Mouse (Mus musculus) MEL (cell line): Measurements from ENCODE around the gene Mmachc. TPM values are rescaled to one million over a fixed set of nuclear protein-coding genes. Genes with fewer than 3 reads are reported as not detected.
A peak's percentile ranks its signal among the peaks of the same experiment; 100 is the strongest.

ENCODE experiments used
- DNase-seq: peaks from one replicate; pipeline ENCODE4 v3.0.0; 2011; ENCODE audit warnings: low read depth, low spot score
- H3K27ac ChIP-seq: 2 replicates; pipeline ENCODE4 v1.5.1; 2012; ENCODE audit warnings: low read depth, mild to moderate bottlenecking, control low read depth, low read length, moderate library complexity; ENCODE audit not compliant: control insufficient read depth
- H3K27me3 ChIP-seq, 2 experiments: fragments of 150-350 bp in 1 of 2; sonication (generic) in 1 of 2; 2 replicates each; pipeline ENCODE4 v1.6.1; 2012; ENCODE audit warnings: low read length in 2 of 2, mild to moderate bottlenecking in 2 of 2, improper control_type of control experiment in 1 of 2, moderate library complexity in 1 of 2; ENCODE audit not compliant: insufficient read depth in 2 of 2, control insufficient read depth in 1 of 2
- H3K36me3 ChIP-seq, 2 experiments: 2 replicates each; pipeline ENCODE4 v1.6.1; 2012 to 2014; ENCODE audit warnings: low read length in 2 of 2, improper control_type of control experiment in 1 of 2, inconsistent platforms in 1 of 2, mild to moderate bottlenecking in 1 of 2; ENCODE audit not compliant: insufficient read depth in 2 of 2, control insufficient read depth in 1 of 2
- H3K4me1 ChIP-seq, 2 experiments: fragments of 150-350 bp in 1 of 2; sonication (generic) in 1 of 2; 2 replicates each; pipeline ENCODE4 v1.6.1; 2012; ENCODE audit warnings: low read length in 2 of 2, improper control_type of control experiment in 1 of 2, mild to moderate bottlenecking in 1 of 2; ENCODE audit not compliant: insufficient read depth in 2 of 2, control insufficient read depth in 1 of 2
- H3K4me3 ChIP-seq, 2 experiments: fragments of 150-350 bp in 1 of 2; sonication (generic) in 1 of 2; 2 replicates each; pipeline ENCODE4 v1.5.1; 2012; ENCODE audit warnings: low read depth in 2 of 2, low read length in 2 of 2, mild to moderate bottlenecking in 2 of 2, moderate library complexity in 2 of 2, control low read depth in 1 of 2, improper control_type of control experiment in 1 of 2; ENCODE audit not compliant: control insufficient read depth in 1 of 2, insufficient read depth in 1 of 2
- H3K79me2 ChIP-seq: 2 replicates; pipeline ENCODE4 v1.6.1; 2012; ENCODE audit warnings: mild to moderate bottlenecking, low read length, moderate library complexity; ENCODE audit not compliant: control insufficient read depth, poor library complexity, insufficient read depth
- H3K9ac ChIP-seq: 2 replicates; pipeline ENCODE4 v1.6.1; 2012; ENCODE audit warnings: low read depth, mild to moderate bottlenecking, control low read depth, low read length, moderate library complexity; ENCODE audit not compliant: control insufficient read depth, poor library complexity, severe bottlenecking
- H3K9me3 ChIP-seq: fragments of 150-350 bp; sonication (generic); replicated peaks from 2 replicates; pipeline ENCODE4 v1.6.1; 2012; ENCODE audit warnings: mild to moderate bottlenecking, low read length, improper control_type of control experiment, moderate library complexity; ENCODE audit not compliant: insufficient read depth
- BHLHE40 ChIP-seq: IDR thresholded peaks from 2 replicates; pipeline ENCODE4 v1.6.1; 2012; ENCODE audit warnings: low read depth, mild to moderate bottlenecking, inconsistent platforms, low read length, improper control_type of control experiment, borderline replicate concordance
- CHD1 ChIP-seq: IDR thresholded peaks from 2 replicates; pipeline ENCODE4 v1.6.1; 2012; ENCODE audit warnings: low read depth, mild to moderate bottlenecking, inconsistent platforms, low read length, improper control_type of control experiment
- CHD2 ChIP-seq: IDR thresholded peaks from 2 replicates; pipeline ENCODE4 v1.6.1; 2011; ENCODE audit warnings: low read length, improper control_type of control experiment
- CTCF ChIP-seq, 3 experiments: IDR thresholded peaks in 2 of 3; conservative IDR thresholded peaks in 1 of 3; 2 replicates each; pipeline ENCODE4 v1.5.1; 2011 to 2012; ENCODE audit warnings: low read length in 3 of 3, low read depth in 2 of 3, mild to moderate bottlenecking in 2 of 3, improper control_type of control experiment in 1 of 3, inconsistent platforms in 1 of 3, mixed read lengths in 1 of 3, moderate library complexity in 1 of 3; ENCODE audit not compliant: control insufficient read depth in 1 of 3, insufficient read depth in 1 of 3, poor library complexity in 1 of 3, severe bottlenecking in 1 of 3
- E2F4 ChIP-seq: IDR thresholded peaks from 2 replicates; pipeline ENCODE4 v1.6.1; 2011; ENCODE audit warnings: low read depth, low read length, improper control_type of control experiment, borderline replicate concordance
- ELF1 ChIP-seq: IDR thresholded peaks from 2 replicates; pipeline ENCODE4 v1.6.1; 2014; ENCODE audit warnings: low read depth, mild to moderate bottlenecking, inconsistent platforms, low read length, improper control_type of control experiment, moderate library complexity
- EP300 ChIP-seq, 2 experiments: IDR thresholded peaks; 2 replicates each; pipeline ENCODE4 v1.6.1; 2011; ENCODE audit warnings: improper control_type of control experiment in 2 of 2, low read length in 2 of 2, low read depth in 1 of 2, mild to moderate bottlenecking in 1 of 2
- ETS1 ChIP-seq: IDR thresholded peaks from 2 replicates; pipeline ENCODE4 v1.6.1; 2012; ENCODE audit warnings: low read depth, mild to moderate bottlenecking, inconsistent platforms, low read length, improper control_type of control experiment, moderate library complexity
- GABPA ChIP-seq: IDR thresholded peaks from 2 replicates; pipeline ENCODE4 v1.6.1; 2012; ENCODE audit warnings: low read depth, mild to moderate bottlenecking, inconsistent platforms, low read length, improper control_type of control experiment, moderate library complexity
- GATA1 ChIP-seq: IDR thresholded peaks from 2 replicates; pipeline ENCODE4 v1.6.1; 2011; ENCODE audit warnings: low read depth, low read length, improper control_type of control experiment
- HCFC1 ChIP-seq: IDR thresholded peaks from 2 replicates; pipeline ENCODE4 v1.6.1; 2012; ENCODE audit warnings: low read depth, mild to moderate bottlenecking, inconsistent platforms, low read length, improper control_type of control experiment, moderate library complexity
- JUND ChIP-seq: IDR thresholded peaks from 2 replicates; pipeline ENCODE4 v1.6.1; 2011; ENCODE audit warnings: low read depth, mild to moderate bottlenecking, improper control_type of control experiment, low read length
- KAT2A ChIP-seq: conservative IDR thresholded peaks from 2 replicates; pipeline ENCODE4 v1.6.1; 2012; ENCODE audit warnings: low read depth, low read length, improper control_type of control experiment, inconsistent platforms
- MAFK ChIP-seq: IDR thresholded peaks from 2 replicates; pipeline ENCODE4 v1.6.1; 2011; ENCODE audit warnings: low read depth, mild to moderate bottlenecking, low read length, improper control_type of control experiment, borderline replicate concordance
- MAX ChIP-seq: IDR thresholded peaks from 2 replicates; pipeline ENCODE4 v1.6.1; 2011; ENCODE audit warnings: low read length, improper control_type of control experiment
- MAZ ChIP-seq: IDR thresholded peaks from 2 replicates; pipeline ENCODE4 v1.6.1; 2012; ENCODE audit warnings: low read depth, mild to moderate bottlenecking, inconsistent platforms, low read length, improper control_type of control experiment
- MEF2A ChIP-seq: IDR thresholded peaks from 2 replicates; pipeline ENCODE4 v1.6.1; 2014; ENCODE audit warnings: low read depth, mild to moderate bottlenecking, inconsistent platforms, low read length, improper control_type of control experiment; ENCODE audit not compliant: poor library complexity, insufficient replicate concordance, severe bottlenecking; ENCODE audit errors: extremely low read depth
- MXI1 ChIP-seq: IDR thresholded peaks from 2 replicates; pipeline ENCODE4 v1.6.1; 2011; ENCODE audit warnings: mild to moderate bottlenecking, low read depth, low read length, improper control_type of control experiment
- MYB ChIP-seq: IDR thresholded peaks from 2 replicates; pipeline ENCODE4 v1.6.1; 2011; ENCODE audit warnings: mild to moderate bottlenecking, low read depth, low read length, improper control_type of control experiment
- MYC ChIP-seq: IDR thresholded peaks from 2 replicates; pipeline ENCODE4 v1.6.1; 2011; ENCODE audit warnings: low read depth, mild to moderate bottlenecking, low read length, improper control_type of control experiment, moderate library complexity
- NELFE ChIP-seq: IDR thresholded peaks from 2 replicates; pipeline ENCODE4 v1.6.1; 2011; ENCODE audit warnings: low read depth, low read length, improper control_type of control experiment
- NRF1 ChIP-seq: IDR thresholded peaks from 2 replicates; pipeline ENCODE4 v1.6.1; 2014; ENCODE audit warnings: low read depth, mild to moderate bottlenecking, inconsistent platforms, low read length, improper control_type of control experiment, moderate library complexity; ENCODE audit not compliant: poor library complexity, insufficient read depth, severe bottlenecking
- POLR2A ChIP-seq, 2 experiments: IDR thresholded peaks; 2 replicates each; pipeline ENCODE4 v1.6.1; 2011 to 2012; ENCODE audit warnings: low read length in 2 of 2, mild to moderate bottlenecking in 2 of 2, control low read depth in 1 of 2, improper control_type of control experiment in 1 of 2, low read depth in 1 of 2, moderate library complexity in 1 of 2; ENCODE audit not compliant: control insufficient read depth in 1 of 2, insufficient read depth in 1 of 2, poor library complexity in 1 of 2
- POLR2AphosphoS2 ChIP-seq: IDR thresholded peaks from 2 replicates; pipeline ENCODE4 v1.6.1; 2011; ENCODE audit warnings: low read length, improper control_type of control experiment
- POLR2AphosphoS5 ChIP-seq: IDR thresholded peaks from 2 replicates; pipeline ENCODE4 v1.6.1; 2012; ENCODE audit warnings: low read depth, borderline replicate concordance, mild to moderate bottlenecking, inconsistent platforms, low read length, moderate library complexity, mixed read lengths
- RAD21 ChIP-seq: IDR thresholded peaks from 2 replicates; pipeline ENCODE4 v1.6.1; 2011; ENCODE audit warnings: mild to moderate bottlenecking, low read depth, low read length, improper control_type of control experiment
- SIN3A ChIP-seq: IDR thresholded peaks from 2 replicates; pipeline ENCODE4 v1.6.1; 2012; ENCODE audit warnings: low read length, improper control_type of control experiment, inconsistent platforms
- SMC3 ChIP-seq: IDR thresholded peaks from 2 replicates; pipeline ENCODE4 v1.6.1; 2011; ENCODE audit warnings: low read depth, low read length, improper control_type of control experiment
- TAL1 ChIP-seq: IDR thresholded peaks from 2 replicates; pipeline ENCODE4 v1.6.1; 2012; ENCODE audit warnings: mild to moderate bottlenecking, inconsistent platforms, low read length, moderate library complexity, mixed read lengths
- TCF12 ChIP-seq: IDR thresholded peaks from 2 replicates; pipeline ENCODE4 v1.6.1; 2014; ENCODE audit warnings: low read depth, mild to moderate bottlenecking, inconsistent platforms, low read length, improper control_type of control experiment, moderate library complexity
- UBTF ChIP-seq: IDR thresholded peaks from 2 replicates; pipeline ENCODE4 v1.6.1; 2012; ENCODE audit warnings: low read depth, mild to moderate bottlenecking, inconsistent platforms, low read length, improper control_type of control experiment, moderate library complexity, borderline replicate concordance; ENCODE audit not compliant: insufficient read depth
- USF1 ChIP-seq: IDR thresholded peaks from 2 replicates; pipeline ENCODE4 v1.6.1; 2014; ENCODE audit warnings: low read depth, mild to moderate bottlenecking, inconsistent platforms, low read length, improper control_type of control experiment, moderate library complexity
- USF2 ChIP-seq, 2 experiments: IDR thresholded peaks; 2 replicates each; pipeline ENCODE4 v1.6.1; 2011 to 2012; ENCODE audit warnings: improper control_type of control experiment in 2 of 2, low read length in 2 of 2, borderline replicate concordance in 1 of 2, inconsistent platforms in 1 of 2, low read depth in 1 of 2, mild to moderate bottlenecking in 1 of 2; ENCODE audit not compliant: insufficient read depth in 1 of 2
- ZC3H11A ChIP-seq: IDR thresholded peaks from 2 replicates; pipeline ENCODE4 v1.6.1; 2012; ENCODE audit warnings: low read depth, mild to moderate bottlenecking, inconsistent platforms, low read length, improper control_type of control experiment
- ZKSCAN1 ChIP-seq: IDR thresholded peaks from 2 replicates; pipeline ENCODE4 v1.6.1; 2012; ENCODE audit warnings: low read depth, mild to moderate bottlenecking, inconsistent platforms, low read length, improper control_type of control experiment, moderate library complexity
- ZMIZ1 ChIP-seq: IDR thresholded peaks from 2 replicates; pipeline ENCODE4 v1.6.1; 2012; ENCODE audit warnings: low read depth, mild to moderate bottlenecking, inconsistent platforms, low read length, improper control_type of control experiment, moderate library complexity
- ZNF384 ChIP-seq: IDR thresholded peaks from 2 replicates; pipeline ENCODE4 v1.6.1; 2012; ENCODE audit warnings: low read depth, mild to moderate bottlenecking, inconsistent platforms, low read length, improper control_type of control experiment
- polyA plus RNA-seq, 2 experiments: library from polyadenylated mRNA; stranded (reverse) in 1 of 2; unstranded in 1 of 2; fragments of >175 nt in 1 of 2; fragments of >200 nt in 1 of 2; gene quantifications; 2 replicates each; pipeline versions ENCODE4 v1.2.1 to v1.2.4; 2012; ENCODE audit warnings: low replicate concordance in 2 of 2, low read depth in 1 of 2; ENCODE audit not compliant: insufficient read length in 2 of 2, insufficient read depth in 1 of 2, missing spikeins in 1 of 2
- total RNA-seq: library from RNA; depleted of rRNA; stranded (reverse); fragments of 300-350 nt; gene quantifications from 2 replicates; pipeline ENCODE4 v1.2.3, GENCODE M21; 2012

Gene Mmachc
- total and polyA plus RNA-seq, 3 experiments, result 15.1 to 22.8 TPM; not detected in 1

- no peak overlapping the region for H3K9ac ChIP-seq
- no peak overlapping the region for H3K4me3 ChIP-seq
- peaks cover 3% of the 10 kb centered on the region; the same call in 1 of the 2 replicates for H3K79me2 ChIP-seq
- peaks cover 0 to 3% of the 10 kb centered on the region in 2 experiments; a peak in 1 of 4 replicates for H3K4me1 ChIP-seq
- H3K36me3 ChIP-seq, result peaks cover 9 to 11% of the 10 kb centered on the region in 2 experiments
- DNase-seq, result peak; percentile 89
- no peaks in the 10 kb centered on the region for H3K9me3 ChIP-seq
- no peak overlapping the region for H3K27ac ChIP-seq
- H3K27me3 ChIP-seq, result no peaks in the 10 kb centered on the region
- no peak for TF ChIP-seq CHD2
- no peak for TF ChIP-seq NELFE
- no peak for TF ChIP-seq CHD1
- no peak for TF ChIP-seq POLR2A (IDR thresholded peaks at IDR 0.05; ENCODE audit: control insufficient read depth in 1 of 2, insufficient read depth in 1 of 2, low read depth in 1 of 2, low read length in 2 of 2, poor library complexity in 1 of 2)
- no peak for TF ChIP-seq POLR2AphosphoS5
- no peak for TF ChIP-seq KAT2A
- TF ChIP-seq MAFK, result no peak
- 0 out of 2 replicates have a peak, but pooled peaks have one; percentile 22 for TF ChIP-seq ZC3H11A
- TF ChIP-seq ZKSCAN1, result no peak
- 0 out of 2 replicates have a peak, but pooled peaks have one; percentile 16 for TF ChIP-seq ZNF384
- no peak; the same call in 1 of the 2 replicates for TF ChIP-seq POLR2AphosphoS2
- no peak for TF ChIP-seq ZMIZ1
- no peak for TF ChIP-seq NRF1
- TF ChIP-seq RAD21, result peak; percentile 32
- TF ChIP-seq MYC, result peak; percentile 91
- no peak for TF ChIP-seq ELF1
- no peak for TF ChIP-seq MYB
- TF ChIP-seq MEF2A, result no peak
- TF ChIP-seq MAZ, result no peak
- TF ChIP-seq ETS1, result no peak
- no peak for TF ChIP-seq TCF12
- 0 out of 2 replicates have a peak, but pooled peaks have one; percentile 28 for TF ChIP-seq HCFC1
- TF ChIP-seq CTCF (IDR thresholded peaks at IDR 0.05 in 2 of 3, conservative IDR thresholded peaks at IDR 0.05 in 1 of 3; ENCODE audit: control insufficient read depth in 1 of 3, insufficient read depth in 1 of 3, low read depth in 2 of 3, low read length in 3 of 3, poor library complexity in 1 of 3, severe bottlenecking in 1 of 3), result peak; percentile 74 to 94 (median 78)
- TF ChIP-seq E2F4, result no peak
- no peak for TF ChIP-seq UBTF
- peak; percentile 66; the same call in 1 of the 2 replicates for TF ChIP-seq USF1
- peak; percentile 81 for TF ChIP-seq MXI1
- TF ChIP-seq TAL1, result no peak
- TF ChIP-seq MAX, result peak; percentile 83
- peak in 1 of 2 experiments; percentile 26; a peak in 1 of 4 replicates for TF ChIP-seq EP300 (IDR thresholded peaks at IDR 0.05; ENCODE audit: low read depth in 1 of 2, low read length in 2 of 2)
- no peak for TF ChIP-seq GABPA
- peak; percentile 57; the same call in 1 of the 2 replicates for TF ChIP-seq BHLHE40
- no peak for TF ChIP-seq USF2 (IDR thresholded peaks at IDR 0.05; ENCODE audit: borderline replicate concordance in 1 of 2, insufficient read depth in 1 of 2, low read depth in 1 of 2, low read length in 2 of 2)
- peak; percentile 41; the same call in 1 of the 2 replicates for TF ChIP-seq SIN3A
- TF ChIP-seq GATA1, result no peak
- no peak for TF ChIP-seq JUND
- peak; percentile 75 for TF ChIP-seq SMC3
Measured at GRCm38 (mm10) chr4:116703804-116704203, 4.4 kb downstream of the Mmachc start.
